Mouse (Mus musculus) spleen, adult 2 months (tissue): Measurements from ENCODE around the gene Igsf3.

Experiments
- CTCF ChIP-seq: fragments of 200-500 bp; IDR thresholded peaks from 2 replicates; pipeline ENCODE4 v1.5.1; 2011; ENCODE audit warnings: mild to moderate bottlenecking, inconsistent platforms; ENCODE audit not compliant: insufficient read depth, insufficient read length, insufficient replicate concordance; ENCODE audit errors: extremely low read depth
- POLR2A ChIP-seq: fragments of 200-500 bp; IDR thresholded peaks from 2 replicates; pipeline ENCODE4 v1.6.1; 2011; ENCODE audit warnings: low read depth, low read length, inconsistent platforms

DNA sequence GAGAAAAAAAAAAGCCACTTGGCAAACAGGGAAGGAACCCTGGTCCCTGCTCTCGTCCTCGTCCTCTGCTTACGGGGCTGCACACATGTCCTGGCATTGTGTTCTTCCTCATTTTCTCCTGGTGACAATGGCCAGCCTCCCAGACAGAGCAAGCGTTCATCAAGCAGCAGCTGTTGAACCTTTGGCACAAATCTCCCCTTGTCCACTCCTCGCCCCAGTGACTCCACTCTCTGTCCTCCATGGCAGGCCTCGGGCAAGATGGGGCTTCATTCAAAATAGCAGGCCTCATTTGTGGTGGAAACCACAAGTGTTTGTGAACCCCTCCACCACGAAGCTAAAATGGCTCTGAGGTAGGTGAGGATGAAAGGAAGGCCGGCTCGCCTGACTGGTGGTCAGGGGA is 11.0 kb upstream of the Igsf3 start:
- TF ChIP-seq CTCF (no peak), POLR2A (no peak)
